Mouse (Mus musculus): ENCODE data around the gene Scyl1.

Gene Scyl1

GRCm38 (mm10) chr19:5803041-5803880 is 32.0 kb upstream of the Scyl1 start:
- peak; percentile 100 for DNase-seq (ENCODE audit: low spot score)

GRCm38 (mm10) chr19:5802787-5803040 is 31.5 kb upstream of the Scyl1 start:
- DNase-seq (ENCODE audit: low spot score): no peak

GRCm38 (mm10) chr19:5802011-5802786 is 31.0 kb upstream of the Scyl1 start:
- DNase-seq (ENCODE audit: low spot score): peak; percentile 99

GRCm38 (mm10) chr19:5801432-5801964 is 30.3 kb upstream of the Scyl1 start:
- peak; percentile 39 for DNase-seq (ENCODE audit: low spot score)

GRCm38 (mm10) chr19:5800632-5801431 is 29.6 kb upstream of the Scyl1 start:
- peak; percentile 48 for DNase-seq (ENCODE audit: low spot score)

- peak; percentile 36 for DNase-seq (ENCODE audit: low spot score)
Observed at GRCm38 (mm10) chr19:5800350-5800631, 29.1 kb upstream of the Scyl1 start.

GRCm38 (mm10) chr19:5799566-5800349 is 28.5 kb upstream of the Scyl1 start:
- DNase-seq (ENCODE audit: low spot score): peak; percentile 57

GRCm38 (mm10) chr19:5798700-5799479 is 27.7 kb upstream of the Scyl1 start:
- DNase-seq (ENCODE audit: low spot score): peak; percentile 51

GRCm38 (mm10) chr19:5797381-5798111 is 26.3 kb upstream of the Scyl1 start:
- DNase-seq (ENCODE audit: low spot score): peak; percentile 45

GRCm38 (mm10) chr19:5796573-5797111 is 25.4 kb upstream of the Scyl1 start:
- DNase-seq (ENCODE audit: low spot score): peak; percentile 42

- peak; percentile 34 for DNase-seq (ENCODE audit: low spot score)
Observed at GRCm38 (mm10) chr19:5795668-5796572, 24.7 kb upstream of the Scyl1 start.

GRCm38 (mm10) chr19:5794771-5795576 is 23.8 kb upstream of the Scyl1 start:
- DNase-seq (ENCODE audit: low spot score): peak; percentile 49

GRCm38 (mm10) chr19:5793917-5794770 is 22.9 kb upstream of the Scyl1 start:
- DNase-seq (ENCODE audit: low spot score): peak; percentile 43

GRCm38 (mm10) chr19:5793116-5793515 is 21.9 kb upstream of the Scyl1 start:
- DNase-seq (ENCODE audit: low spot score): peak; percentile 79

GRCm38 (mm10) chr19:5791329-5791728 is 20.1 kb upstream of the Scyl1 start:
- DNase-seq (ENCODE audit: low spot score): no peak

- no peak for DNase-seq (ENCODE audit: low spot score)
Observed at GRCm38 (mm10) chr19:5789066-5789465, 17.8 kb upstream of the Scyl1 start.

GRCm38 (mm10) chr19:5788620-5789019 is 17.4 kb upstream of the Scyl1 start:
- no peak for DNase-seq (ENCODE audit: low spot score)

Data from retina, embryonic 14.5 days (tissue).